Mouse (Mus musculus) layer of hippocampus, adult 11-12 months (tissue): Measurements from ENCODE around the gene Slc35d3.

Experiments
- DNase-seq: peaks from one replicate; pipeline ENCODE4 v3.0.0; 2022; ENCODE audit warnings: low spot score

Slc35d3 gene

DNA sequence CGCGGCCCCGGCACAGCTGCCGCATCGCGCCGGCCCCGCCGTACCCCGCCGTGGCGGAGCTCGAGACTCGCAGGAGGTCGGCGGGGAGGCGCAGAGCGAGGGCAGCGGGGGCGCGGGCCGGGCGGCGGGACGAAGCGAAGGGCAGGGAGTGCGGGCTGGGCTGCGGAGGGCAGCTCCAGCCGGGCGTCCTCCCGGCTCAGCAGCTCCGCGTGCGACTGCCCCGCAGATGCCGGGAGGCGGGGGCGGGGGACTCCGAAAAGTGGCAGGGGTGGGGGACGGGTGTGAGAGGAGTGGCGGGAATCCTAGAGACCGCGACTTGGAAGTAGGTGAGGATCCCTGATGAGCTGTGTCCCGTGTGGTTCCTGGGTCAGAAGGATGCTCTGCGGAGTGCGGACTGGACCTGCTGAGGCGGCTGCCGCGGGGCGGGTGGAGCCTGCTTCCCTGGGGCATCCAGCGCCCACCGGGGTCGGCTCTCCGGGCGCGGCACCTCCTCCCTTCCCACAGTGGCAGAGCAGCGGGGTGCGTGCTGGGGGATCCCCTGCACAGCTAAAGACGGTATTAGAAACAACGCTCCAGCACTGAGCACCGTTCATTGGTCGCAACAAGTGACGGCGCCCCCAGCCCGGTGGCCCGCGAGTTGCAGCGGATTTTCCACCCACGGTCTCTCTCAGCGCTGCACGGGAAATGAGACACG lies at the start of gene Slc35d3:
Gene Slc35d3 (minus strand): TSS at position 462 of the 694 bp plus-strand sequence.
- peak; percentile 11 for DNase-seq

DNA sequence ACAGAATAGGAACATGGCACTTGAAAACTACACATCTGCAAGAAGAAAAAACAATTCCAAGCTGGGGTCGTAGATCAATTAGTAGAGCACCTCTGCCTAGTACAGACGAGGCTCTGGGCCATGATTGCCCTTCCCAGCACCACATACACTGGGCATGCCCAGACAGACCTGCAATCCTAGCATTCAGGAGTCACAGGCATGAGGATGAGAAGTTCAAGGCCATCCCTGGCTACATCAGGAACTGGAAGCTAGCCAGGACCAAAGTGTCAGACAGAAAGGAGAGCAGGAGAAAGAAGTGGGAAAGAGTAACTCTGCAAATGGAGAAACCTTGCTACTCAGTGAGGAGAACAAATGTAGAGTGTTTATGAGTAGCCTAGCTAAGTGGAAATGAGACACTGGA lies 48.9 kb upstream of the Slc35d3 start:
- no peak for DNase-seq

DNA sequence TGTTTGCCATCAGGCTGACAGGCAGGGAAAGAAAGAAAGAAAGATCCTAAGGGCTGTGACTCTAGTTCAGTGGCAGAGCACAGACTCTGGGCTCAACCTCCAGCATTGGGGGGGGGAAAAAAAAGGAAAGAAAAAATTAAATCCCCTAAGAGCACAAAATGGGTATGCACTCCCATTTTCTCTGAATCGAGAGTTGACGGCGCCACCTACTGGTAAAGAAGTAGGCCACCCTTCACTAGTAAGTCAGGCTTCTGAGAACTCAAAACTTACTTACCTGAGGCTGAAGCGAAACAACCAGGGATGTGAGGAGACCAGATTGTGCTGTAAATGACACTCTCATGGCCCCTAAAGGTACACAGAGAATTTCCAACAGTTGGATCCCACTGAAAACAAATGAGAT lies 42.7 kb upstream of the Slc35d3 start:
- DNase-seq = peak; percentile 44

DNA sequence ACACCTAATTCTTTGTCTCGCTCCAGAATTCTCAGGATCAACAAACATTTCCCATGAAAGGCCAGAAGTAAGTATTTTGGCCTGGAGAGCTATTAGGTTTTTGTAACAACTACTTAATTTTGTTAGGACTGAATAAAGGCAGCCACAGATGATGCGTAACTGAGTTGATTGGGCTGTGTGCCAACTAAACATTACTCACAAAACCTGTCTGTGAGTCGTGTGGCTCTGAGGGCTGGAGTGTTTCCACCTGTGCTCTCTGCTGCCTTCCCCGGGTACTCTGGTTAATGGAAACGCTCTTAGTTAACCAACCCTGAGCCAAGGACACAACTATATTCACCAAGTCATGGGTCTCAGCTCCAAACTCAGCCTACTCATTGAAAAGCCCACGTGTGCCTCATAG lies 41.9 kb upstream of the Slc35d3 start:
- no peak for DNase-seq

DNA sequence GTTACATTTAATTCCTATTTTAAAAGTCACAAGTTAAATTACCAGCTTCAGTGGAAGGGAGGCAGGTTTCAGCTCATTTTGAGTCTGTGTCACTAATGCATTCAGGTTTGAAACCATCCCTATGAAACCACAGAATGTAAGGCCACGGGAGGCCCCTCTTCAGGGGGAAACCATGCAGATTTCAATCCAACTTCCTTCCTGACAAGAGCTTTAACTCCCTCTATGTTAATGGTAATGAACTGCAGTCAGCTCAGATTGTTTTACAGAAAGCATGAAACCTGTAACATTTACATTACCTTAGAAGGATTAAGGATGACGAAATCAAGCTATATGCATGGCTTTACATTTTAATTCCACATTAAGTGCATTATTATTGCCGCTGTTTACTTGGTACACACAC lies 40.4 kb upstream of the Slc35d3 start:
- no peak for DNase-seq

DNA sequence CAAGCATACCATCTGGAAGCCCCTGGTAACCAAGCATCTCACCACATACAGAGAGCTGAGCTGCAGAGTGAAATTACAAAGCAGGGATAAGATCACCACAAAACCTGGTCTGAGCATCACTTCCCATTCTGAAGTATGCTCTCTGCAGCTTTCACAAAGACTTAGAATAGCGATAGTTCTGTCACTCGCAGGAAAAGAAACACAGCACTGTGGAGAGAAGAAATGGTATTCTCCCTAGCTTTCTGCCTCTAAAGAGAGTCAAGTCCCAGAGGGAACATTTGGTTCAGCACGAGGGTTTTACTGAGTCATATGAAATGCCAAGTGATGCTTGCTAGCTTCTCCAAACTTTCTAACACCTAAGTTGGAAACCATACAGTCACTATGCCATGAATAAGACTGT lies 38.6 kb upstream of the Slc35d3 start:
- no peak for DNase-seq

DNA sequence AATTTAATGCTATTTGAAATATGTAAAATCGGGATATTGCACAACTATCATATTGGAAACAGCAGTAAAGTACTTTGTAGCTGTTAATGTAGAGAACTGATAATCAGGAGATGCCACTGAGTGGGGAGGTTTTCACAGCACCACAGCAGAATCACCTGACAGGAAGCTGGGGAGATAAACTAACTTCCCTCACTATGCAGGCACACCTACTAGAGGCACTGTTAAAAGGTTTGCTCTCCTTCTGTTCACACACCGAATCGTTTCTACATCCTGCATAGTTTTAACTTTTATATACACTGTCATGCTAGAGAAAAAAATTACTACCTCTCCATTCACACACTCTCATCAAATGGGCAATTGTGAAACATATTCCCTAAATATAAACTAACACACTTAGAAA lies 35.0 kb upstream of the Slc35d3 start:
- DNase-seq = no peak

DNA sequence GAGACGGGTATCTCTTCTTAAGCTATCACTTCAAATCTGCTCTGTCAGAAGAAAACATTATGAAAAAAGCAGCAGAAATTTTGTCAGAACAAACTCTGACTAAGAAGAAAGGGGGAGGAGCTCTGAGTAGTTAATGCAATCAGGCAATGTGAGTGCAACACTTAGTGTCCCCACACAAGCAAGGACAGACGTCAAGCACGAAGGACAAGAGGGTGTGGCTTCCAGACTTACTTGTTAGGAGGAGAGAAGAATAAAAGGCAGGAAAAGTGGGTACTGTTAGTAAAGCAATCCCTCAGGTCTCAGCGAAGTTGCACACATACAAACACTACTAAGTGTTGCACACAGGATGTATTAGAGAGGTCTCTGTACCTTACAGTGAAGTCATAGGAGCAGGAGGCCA lies 33.1 kb upstream of the Slc35d3 start:
- DNase-seq = no peak

DNA sequence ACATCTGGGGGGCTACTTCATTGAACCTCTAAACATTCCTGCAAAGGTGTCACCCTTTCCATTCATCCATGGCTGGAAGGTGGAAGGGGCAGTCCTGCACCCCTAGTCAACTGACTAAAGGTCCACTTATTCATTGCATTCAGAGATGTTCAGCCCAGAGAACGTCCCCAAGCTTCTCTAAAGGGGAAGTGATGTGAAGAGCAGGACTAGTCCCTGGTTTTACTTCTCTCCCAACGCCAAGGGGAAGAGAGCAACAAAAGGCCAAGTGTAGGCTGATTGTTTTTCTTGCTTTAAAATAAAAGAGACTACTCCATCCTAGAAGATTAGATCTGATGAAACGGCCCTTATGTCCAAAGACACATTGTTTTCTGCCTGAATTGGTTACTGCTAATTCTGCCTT lies 29.2 kb upstream of the Slc35d3 start:
- no peak for DNase-seq

DNA sequence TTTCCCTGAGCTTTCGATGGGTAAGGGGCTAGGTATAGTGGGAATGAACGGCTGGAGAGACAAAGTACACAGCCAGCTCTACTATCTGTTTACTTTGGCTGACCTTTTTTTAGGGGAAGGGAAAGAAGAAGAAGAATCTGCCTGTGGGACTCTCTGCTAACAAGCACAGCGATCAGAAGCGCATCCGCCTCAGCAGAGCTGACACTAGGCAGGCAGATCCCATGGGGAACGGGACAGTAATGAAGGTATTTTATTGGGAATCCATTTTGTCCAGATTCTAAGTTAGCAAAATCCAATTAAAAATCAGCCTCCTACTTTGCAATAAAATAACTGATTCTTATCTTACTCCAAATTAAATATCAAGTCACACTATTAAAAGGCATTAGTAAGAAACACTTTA lies 27.9 kb upstream of the Slc35d3 start:
- DNase-seq = no peak

DNA sequence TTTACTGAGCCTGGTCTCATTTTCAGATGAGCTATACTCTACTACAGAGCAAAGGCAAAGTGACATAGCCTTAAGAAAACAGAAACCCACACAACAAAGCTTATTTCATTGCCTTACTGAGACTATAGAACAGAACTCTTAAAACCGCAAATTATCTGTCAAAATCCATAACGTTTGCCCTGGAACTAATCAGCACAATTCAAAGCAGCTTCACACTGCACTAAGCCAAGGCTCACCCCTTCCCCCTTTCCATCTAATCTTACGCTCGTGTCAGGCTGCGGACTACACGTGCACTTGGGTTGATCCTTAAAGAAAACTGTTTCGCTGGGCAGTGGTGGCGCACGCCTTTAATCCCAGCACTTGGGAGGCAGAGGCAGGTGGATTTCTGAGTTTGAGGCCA lies 26.4 kb upstream of the Slc35d3 start:
- DNase-seq = no peak

DNA sequence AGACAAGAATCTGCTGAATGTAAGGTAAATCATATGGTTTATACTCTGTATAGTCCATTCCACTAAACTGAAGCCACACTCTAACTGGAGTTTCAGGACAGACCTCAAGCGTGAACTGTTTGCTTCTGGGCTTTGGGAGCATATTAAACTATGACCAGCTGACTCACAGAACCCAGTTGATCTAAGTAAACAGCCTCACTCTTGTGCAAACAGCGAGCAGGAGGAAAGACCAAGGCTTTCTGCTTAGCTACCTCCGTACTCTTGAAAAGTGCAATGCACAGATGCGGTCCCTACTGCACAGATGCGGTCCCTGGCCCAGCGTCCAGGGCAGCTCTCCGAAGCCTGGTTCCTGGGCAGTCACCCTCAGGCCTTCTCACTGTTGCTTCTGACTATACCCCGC lies 26.0 kb upstream of the Slc35d3 start:
- DNase-seq = no peak

DNA sequence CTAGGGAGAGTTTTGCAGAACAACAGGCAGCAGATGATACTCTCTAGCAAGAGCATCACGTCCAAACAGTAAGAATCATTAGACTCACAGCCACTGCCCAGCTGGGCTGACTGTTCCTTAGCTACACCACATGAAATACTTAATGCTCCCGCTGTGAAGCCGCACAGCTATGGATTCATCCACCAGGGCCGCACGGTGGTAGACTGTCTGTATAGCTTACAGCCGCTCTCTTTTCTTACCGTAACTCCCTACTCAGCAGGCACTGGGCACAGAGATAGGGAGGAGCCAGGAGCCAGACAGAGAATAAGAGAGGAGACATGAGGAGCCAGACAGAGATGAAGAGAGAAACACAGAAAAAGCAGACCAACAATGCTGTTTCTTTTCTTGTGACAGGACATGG lies 25.4 kb upstream of the Slc35d3 start:
- no peak for DNase-seq

DNA sequence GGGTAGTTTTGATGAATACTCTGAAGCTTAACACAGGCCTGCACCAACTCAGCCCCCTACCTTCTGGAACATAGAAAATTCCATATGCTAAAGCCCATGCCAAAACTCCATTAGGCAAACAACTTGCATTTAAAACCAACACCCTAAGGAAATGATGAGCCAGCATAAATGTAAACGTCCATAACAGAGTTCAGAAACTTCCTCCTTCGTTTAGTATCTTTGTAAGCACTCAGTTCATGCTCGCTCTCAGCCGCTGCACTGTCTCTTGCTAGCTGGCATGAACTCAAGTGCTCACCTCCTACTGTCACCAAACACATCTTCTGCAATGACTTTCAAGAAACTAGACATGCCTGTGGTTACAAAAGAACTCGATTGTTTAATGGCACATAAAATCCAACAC lies 24.1 kb upstream of the Slc35d3 start:
- no peak for DNase-seq

DNA sequence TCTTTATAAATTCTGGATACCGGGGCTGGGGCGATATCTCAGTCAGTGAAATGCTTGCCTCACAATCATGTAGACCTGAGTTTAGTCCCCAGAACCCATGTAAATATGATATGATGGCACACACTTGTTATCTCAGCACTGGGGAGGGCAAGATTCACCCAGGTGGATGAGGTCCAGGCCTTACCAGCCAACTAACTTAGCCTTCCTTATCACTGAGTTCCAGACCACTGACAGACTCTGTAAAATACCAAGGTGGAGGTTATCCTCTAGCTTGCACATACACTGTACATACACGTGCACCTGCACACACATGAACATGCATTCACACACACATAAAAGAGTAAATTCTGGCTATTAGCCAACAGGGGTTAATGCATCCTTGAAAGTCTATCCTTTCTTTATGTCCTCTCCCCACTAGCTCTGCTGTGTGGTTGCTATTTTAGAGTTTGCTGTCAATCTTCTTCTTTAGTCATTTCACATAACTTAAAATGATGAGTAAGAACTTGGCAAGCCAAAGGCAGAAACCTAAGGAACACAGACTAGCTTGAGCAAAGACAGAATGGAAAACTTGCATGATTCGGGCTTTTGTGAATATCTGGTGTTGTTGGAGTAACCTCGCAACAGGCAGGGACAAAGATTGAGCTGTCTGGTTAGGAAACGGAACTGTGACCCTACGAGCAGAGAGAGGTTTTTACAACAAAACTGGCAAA lies 4.5 kb upstream of the Slc35d3 start:
- no peak for DNase-seq

DNA sequence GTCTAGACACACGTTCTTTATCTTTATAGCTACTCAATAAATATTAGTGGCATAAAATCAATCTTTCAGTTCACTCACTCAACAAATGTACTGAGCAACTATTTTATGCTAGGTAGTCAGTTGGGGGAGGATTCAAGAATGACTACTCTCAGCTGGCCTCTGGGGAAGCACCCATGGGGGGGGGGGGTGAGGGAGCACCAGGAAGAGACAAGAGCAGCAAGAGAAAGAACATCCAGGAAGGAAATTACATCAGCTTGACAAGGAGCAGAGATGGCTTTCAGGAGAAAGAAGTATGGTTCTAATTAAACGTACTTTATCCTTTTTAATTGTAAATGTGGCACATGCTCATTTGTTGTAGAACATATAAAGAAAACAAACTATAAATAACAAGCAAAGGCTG lies 2.4 kb upstream of the Slc35d3 start:
- DNase-seq = no peak

DNA sequence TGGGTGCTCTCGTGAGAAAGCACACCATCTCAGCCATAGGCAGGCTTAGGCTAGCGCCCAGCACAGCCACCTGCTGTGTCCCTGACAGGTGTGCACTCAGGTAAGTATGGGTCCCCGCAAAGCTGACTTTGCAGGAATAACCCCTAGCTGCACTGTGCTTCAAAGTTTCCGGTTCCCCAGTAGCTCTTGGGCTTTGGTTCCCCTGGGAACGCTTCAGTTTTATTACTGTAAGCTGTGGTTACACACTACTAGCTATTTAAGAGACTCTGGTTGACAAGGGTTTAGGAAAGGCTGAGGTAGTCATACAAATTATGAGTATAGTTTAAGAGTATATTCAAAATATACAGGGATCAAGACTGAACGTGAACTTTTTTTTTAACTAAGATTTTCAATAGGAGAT lies 1.5 kb upstream of the Slc35d3 start:
- DNase-seq = no peak

DNA sequence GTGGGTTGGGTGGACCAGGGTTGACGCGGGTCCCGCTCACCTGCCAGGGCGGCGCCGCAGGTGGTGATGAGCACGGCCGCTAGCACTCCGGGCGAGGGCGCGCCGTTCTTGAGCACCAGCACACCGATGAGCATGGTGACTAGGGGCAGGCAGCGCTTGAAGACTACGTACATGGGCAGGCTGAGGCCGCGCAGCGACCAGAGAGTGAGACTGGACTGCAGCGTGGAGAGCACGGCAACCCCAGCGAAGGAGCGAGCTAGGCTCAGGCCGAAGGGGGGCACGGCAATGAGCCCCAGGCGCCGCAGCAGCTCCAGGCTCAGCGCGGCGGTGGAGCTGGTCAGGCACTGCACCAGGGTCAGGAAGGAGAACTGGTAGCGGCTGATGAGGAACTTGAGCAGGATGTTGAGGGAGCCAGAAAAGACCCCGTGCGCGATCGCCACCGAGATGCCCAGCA lies 688 bp downstream of the Slc35d3 start:
- no peak for DNase-seq

DNA sequence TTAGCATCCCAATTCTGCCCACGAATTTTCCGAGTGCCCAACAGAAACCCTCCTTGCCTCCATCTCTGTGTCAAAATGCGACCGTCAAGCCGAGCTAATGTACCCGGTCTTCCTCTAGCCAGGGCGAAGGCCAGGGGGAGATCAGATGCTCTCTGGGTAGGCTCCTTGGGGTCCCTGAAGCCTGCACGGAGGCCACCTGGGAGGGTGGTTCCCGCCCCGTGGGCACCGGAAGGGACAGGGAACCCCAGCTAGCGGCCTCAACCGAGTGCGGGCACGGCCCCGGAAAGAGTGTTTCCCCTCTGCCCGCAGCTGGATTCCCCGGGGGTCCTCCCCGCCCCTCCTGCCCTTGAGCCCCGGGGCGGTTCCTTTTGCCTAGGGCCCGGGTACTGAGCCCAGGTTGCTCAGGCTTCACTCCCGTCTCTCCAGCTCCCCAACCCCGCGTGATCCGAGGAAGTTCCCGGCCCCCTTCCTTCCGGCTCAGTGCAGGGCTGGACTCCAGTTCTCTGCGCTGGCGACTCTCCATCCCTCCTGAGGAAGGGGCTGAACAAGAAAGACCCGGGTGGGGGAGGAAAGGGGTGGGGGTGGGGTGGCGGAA lies 1.4 kb downstream of the Slc35d3 start:
- no peak for DNase-seq

DNA sequence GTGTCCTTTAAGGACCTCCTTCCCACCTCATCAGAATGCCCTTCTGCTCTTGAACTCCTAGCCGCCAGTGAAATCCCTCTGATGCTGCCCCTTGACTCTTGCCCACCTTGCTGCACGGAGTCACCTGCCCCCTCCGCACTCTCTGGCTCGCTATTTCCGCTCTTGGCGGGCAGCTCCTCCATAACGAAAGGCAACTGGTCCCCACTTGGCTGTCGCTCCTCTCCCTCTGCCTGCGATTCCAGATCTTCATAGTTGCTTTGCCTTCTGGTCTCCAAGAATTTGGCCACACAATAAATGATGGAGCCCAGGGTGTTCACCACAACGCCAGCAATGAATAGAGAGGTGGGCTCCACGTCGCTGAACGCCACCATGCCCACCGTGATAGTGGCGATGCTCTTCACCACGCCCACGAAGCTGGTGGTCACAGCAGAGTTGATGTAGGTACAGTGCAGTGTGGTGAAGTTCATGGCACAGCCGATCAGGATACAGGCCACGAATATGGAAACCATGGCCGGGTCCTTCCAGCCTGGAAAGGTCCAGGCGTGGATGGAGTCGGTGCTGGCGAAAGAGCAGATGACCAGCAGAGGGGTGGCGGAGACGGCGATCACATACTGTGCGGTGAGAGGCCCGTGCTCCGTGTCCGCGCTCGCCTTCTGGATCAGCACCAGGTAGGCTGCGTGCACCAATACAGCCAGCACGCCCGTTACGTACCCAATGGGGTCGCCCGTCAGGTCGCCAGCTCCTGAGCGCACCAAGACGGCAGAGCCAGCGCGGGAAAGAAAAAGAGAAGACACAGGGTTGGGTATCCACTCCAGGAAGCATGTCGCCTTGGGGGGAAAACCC lies 2.1 kb downstream of the Slc35d3 start:
- no peak for DNase-seq

DNA sequence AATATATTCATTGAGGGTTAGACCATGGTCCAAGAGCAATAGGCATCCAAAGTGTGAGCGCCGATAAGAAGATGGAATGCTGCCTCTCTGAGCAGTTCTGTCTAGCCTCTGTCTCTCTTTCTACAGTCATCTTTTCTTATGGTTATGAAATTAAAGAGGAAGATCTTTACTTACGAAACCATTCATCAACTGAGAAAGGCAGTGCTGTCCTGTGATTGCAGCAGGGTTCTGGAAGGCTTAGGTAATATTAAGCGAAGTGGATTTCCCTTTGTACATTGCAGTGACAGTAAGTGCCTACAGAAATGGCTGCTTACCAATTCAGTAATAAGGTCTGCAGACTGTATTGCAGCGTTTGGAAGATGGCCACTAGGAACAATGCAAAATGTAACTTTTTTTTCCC lies 11.4 kb downstream of the Slc35d3 start:
- no peak for DNase-seq

DNA sequence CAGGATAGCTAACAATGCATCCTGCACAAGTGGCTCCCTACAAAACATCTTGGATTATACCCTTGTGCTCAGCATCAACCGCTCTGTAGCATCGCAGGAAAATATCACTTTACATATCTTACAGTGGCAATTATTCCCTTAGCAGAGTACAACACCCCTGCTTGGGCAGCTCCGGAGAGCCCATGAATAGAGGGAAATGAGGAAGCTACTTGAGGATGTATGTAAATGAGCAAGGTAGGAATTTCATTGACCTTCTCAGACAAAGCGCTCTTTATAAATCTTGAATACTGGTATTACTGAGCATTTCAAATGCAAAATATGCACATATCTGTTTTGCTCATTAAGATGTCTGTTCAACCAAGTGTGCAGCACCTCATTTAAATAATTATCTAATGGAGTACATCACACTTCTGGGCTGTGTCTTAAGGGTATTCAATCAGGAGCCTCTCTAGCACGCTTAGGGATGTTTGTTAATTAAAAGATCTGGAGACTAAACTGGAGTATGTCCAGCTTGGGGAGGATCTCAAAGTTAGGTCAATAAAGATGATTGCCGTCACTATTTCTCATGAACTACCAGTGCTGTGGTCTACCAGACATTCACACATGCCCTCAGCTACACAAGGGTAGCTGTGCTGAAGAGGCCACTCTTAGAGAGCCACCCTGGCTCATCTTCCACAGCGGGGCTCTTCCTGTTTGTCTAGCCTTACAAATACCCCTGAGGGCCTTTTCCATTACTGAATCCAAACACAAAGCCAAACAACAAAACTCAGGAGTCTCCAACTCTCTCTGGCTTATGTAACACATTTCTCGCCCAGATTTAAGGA lies 15.2 kb downstream of the Slc35d3 start:
- DNase-seq = no peak
